Mouse (Mus musculus) frontal cortex, adult (tissue): ENCODE data around the gene Nrcam.

Experiments used
- ATAC-seq: cut with Nextera tagmentation; 2 replicates; pipeline ENCODE4 v1.9.2; 2017; ENCODE audit warnings: mild to moderate bottlenecking, moderate library complexity, mixed read lengths; ENCODE audit not compliant: low TSS enrichment

Gene Nrcam

GRCm38 (mm10) chr12:44602269-44602957, 273.7 kb downstream of the Nrcam start:
- no peak for ATAC-seq

GRCm38 (mm10) chr12:44602958-44603331, 274.3 kb downstream of the Nrcam start:
- no peak for ATAC-seq

- ATAC-seq: no peak
Measured at GRCm38 (mm10) chr12:44617001-44617421, 288.3 kb downstream of the Nrcam start.

- ATAC-seq: no peak
Measured at GRCm38 (mm10) chr12:44617488-44617887, 288.8 kb downstream of the Nrcam start.

GRCm38 (mm10) chr12:44639341-44639921, 310.7 kb downstream of the Nrcam start:
- ATAC-seq: no peak

GRCm38 (mm10) chr12:44640579-44640978, 311.9 kb downstream of the Nrcam start:
- no peak for ATAC-seq
